ENCODE assay signal across 9 mouse cellular contexts in the genomic region with DNA sequence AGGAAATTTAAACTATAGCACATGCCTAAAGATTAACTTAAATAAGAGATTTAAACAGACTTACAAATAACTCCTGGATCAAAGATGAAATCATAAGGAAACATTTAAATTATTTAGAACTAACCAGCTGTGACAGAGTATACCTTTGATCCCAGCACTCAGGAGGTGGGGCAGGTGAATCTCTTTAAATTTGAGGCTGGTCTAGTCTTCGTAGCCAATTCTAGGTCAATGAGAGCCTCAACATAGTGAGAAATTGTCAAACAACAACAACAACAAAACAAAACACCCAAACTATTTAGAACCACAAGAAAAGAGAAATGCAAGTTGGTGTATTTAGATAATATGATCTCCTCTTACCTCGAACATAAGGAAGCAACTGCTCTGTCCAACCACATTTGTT. TPM values are rescaled to one million over a fixed set of nuclear protein-coding genes. Genes with fewer than 3 reads are reported as not detected.
DNase-seq lines count a peak whose midpoint lies in the region; ATAC-seq and TF ChIP-seq lines count a peak whose summit lies in the region.
"Had no signal": no experiment of that assay in that cellular context is flagged by ENCODE, and none has a peak within 500 bp of the region (broad histone marks: within the 10 kb centered on the region; RNA-seq: fewer than 3 reads in every experiment).

A gene (minus strand): TSS at position 101 of the 400 bp plus-strand sequence.

- no peak for TF ChIP-seq CTCF in intestine, postnatal 0 days (IDR thresholded peaks at IDR 0.05; ENCODE audit: low read depth)

- no peaks in the 10 kb centered on the region for H3K36me3 ChIP-seq in forebrain, embryonic 15.5 days
- no peaks in the 10 kb centered on the region for H3K36me3 ChIP-seq in forebrain, embryonic 12.5 days (replicated peaks)
- H3K36me3 ChIP-seq in midbrain, embryonic 12.5 days, result no peaks in the 10 kb centered on the region
- H3K36me3 ChIP-seq in midbrain, embryonic 10.5 days, result no peaks in the 10 kb centered on the region
- H3K36me3 ChIP-seq in intestine, postnatal 0 days (ENCODE audit: control insufficient read depth, insufficient read depth), result no peaks in the 10 kb centered on the region
- no peaks in the 10 kb centered on the region for H3K36me3 ChIP-seq in stomach, embryonic 14.5 days (ENCODE audit: control insufficient read depth, insufficient read depth, low read length)

- 92% methylated on average over 2 of the region's 2 CpGs for WGBS in forebrain, embryonic 15.5 days
- WGBS in forebrain, embryonic 12.5 days, result 92% methylated on average over 2 of the region's 2 CpGs
- 84% methylated on average over 2 of the region's 2 CpGs for WGBS in midbrain, embryonic 12.5 days
- 91% methylated on average over 2 of the region's 2 CpGs for WGBS in midbrain, embryonic 10.5 days
- 88% methylated on average over 2 of the region's 2 CpGs for WGBS in intestine, postnatal 0 days
- 86% methylated on average over 2 of the region's 2 CpGs for WGBS in stomach, embryonic 14.5 days

- no peaks in the 10 kb centered on the region for H3K9me3 ChIP-seq in forebrain, embryonic 15.5 days
- no peaks in the 10 kb centered on the region for H3K9me3 ChIP-seq in forebrain, embryonic 12.5 days
- no peaks in the 10 kb centered on the region for H3K9me3 ChIP-seq in midbrain, embryonic 12.5 days
- H3K9me3 ChIP-seq in midbrain, embryonic 10.5 days (replicated peaks), result no peaks in the 10 kb centered on the region
- no peaks in the 10 kb centered on the region for H3K9me3 ChIP-seq in intestine, postnatal 0 days (ENCODE audit: control insufficient read depth)
- no peaks in the 10 kb centered on the region; the same call in 1 of the 2 replicates for H3K9me3 ChIP-seq in stomach, embryonic 14.5 days (ENCODE audit: control insufficient read depth, low read depth, low read length)

- no peak within 1 kb of the TSS for H3K27ac ChIP-seq in forebrain, embryonic 15.5 days (replicated peaks)
- H3K27ac ChIP-seq in forebrain, embryonic 12.5 days, result no peak within 1 kb of the TSS
- no peak within 1 kb of the TSS for H3K27ac ChIP-seq in midbrain, embryonic 12.5 days (replicated peaks)
- no peak within 1 kb of the TSS for H3K27ac ChIP-seq in midbrain, embryonic 10.5 days (replicated peaks)
- H3K27ac ChIP-seq in intestine, postnatal 0 days (ENCODE audit: low read depth, low read length), result no peak within 1 kb of the TSS
- no peak within 1 kb of the TSS for H3K27ac ChIP-seq in stomach, embryonic 14.5 days (ENCODE audit: low read length)

- no peak within 1 kb of the TSS for H3K4me2 ChIP-seq in forebrain, embryonic 15.5 days (replicated peaks)
- H3K4me2 ChIP-seq in forebrain, embryonic 12.5 days, result no peak within 1 kb of the TSS
- no peak within 1 kb of the TSS for H3K4me2 ChIP-seq in midbrain, embryonic 12.5 days (replicated peaks)
- H3K4me2 ChIP-seq in intestine, postnatal 0 days (replicated peaks; ENCODE audit: low read depth), result no peak within 1 kb of the TSS
- H3K4me2 ChIP-seq in stomach, embryonic 14.5 days (replicated peaks; ENCODE audit: low read depth, low read length), result no peak within 1 kb of the TSS

- ATAC-seq in forebrain, embryonic 15.5 days (replicated peaks), result no peak
- ATAC-seq in forebrain, embryonic 12.5 days (ENCODE audit: low FRiP score), result no peak
- ATAC-seq in midbrain, embryonic 12.5 days (ENCODE audit: low FRiP score, low read depth), result no peak
- ATAC-seq in intestine, postnatal 0 days, result no peak
- no peak for ATAC-seq in stomach, embryonic 14.5 days (ENCODE audit: insufficient number of reproducible peaks, insufficient read depth, low FRiP score, low read depth)

- H3K4me1 ChIP-seq in forebrain, embryonic 15.5 days, result no peaks in the 10 kb centered on the region
- no peaks in the 10 kb centered on the region for H3K4me1 ChIP-seq in forebrain, embryonic 12.5 days
- H3K4me1 ChIP-seq in midbrain, embryonic 12.5 days, result no peaks in the 10 kb centered on the region
- no peaks in the 10 kb centered on the region for H3K4me1 ChIP-seq in midbrain, embryonic 10.5 days
- no peaks in the 10 kb centered on the region for H3K4me1 ChIP-seq in intestine, postnatal 0 days (replicated peaks; ENCODE audit: control insufficient read depth, insufficient read depth, low read length)
- no peaks in the 10 kb centered on the region for H3K4me1 ChIP-seq in stomach, embryonic 14.5 days (ENCODE audit: control insufficient read depth, insufficient read depth, low read length)

- H3K4me3 ChIP-seq in forebrain, embryonic 15.5 days, result no peak within 1 kb of the TSS
- no peak within 1 kb of the TSS for H3K4me3 ChIP-seq in forebrain, embryonic 12.5 days (replicated peaks)
- no peak within 1 kb of the TSS for H3K4me3 ChIP-seq in midbrain, embryonic 12.5 days
- H3K4me3 ChIP-seq in midbrain, embryonic 10.5 days, result no peak within 1 kb of the TSS
- no peak within 1 kb of the TSS for H3K4me3 ChIP-seq in intestine, postnatal 0 days (ENCODE audit: low read depth, low read length)
- no peak within 1 kb of the TSS for H3K4me3 ChIP-seq in stomach, embryonic 14.5 days (ENCODE audit: low read depth, low read length)

- no peaks in the 10 kb centered on the region for H3K27me3 ChIP-seq in forebrain, embryonic 15.5 days
- H3K27me3 ChIP-seq in forebrain, embryonic 12.5 days, result no peaks in the 10 kb centered on the region
- peaks cover 3% of the 10 kb centered on the region; the same call in 1 of the 2 replicates for H3K27me3 ChIP-seq in midbrain, embryonic 12.5 days
- H3K27me3 ChIP-seq in midbrain, embryonic 10.5 days (ENCODE audit: low read depth, poor library complexity, severe bottlenecking), result no peaks in the 10 kb centered on the region
- H3K27me3 ChIP-seq in intestine, postnatal 0 days (replicated peaks; ENCODE audit: control insufficient read depth, insufficient read depth, low read length), result no peaks in the 10 kb centered on the region
- H3K27me3 ChIP-seq in stomach, embryonic 14.5 days (ENCODE audit: control insufficient read depth, insufficient read depth, low read length), result no peaks in the 10 kb centered on the region

- no peak for DNase-seq in midbrain, embryonic 10.5 days (ENCODE audit: low spot score)
- no peak for DNase-seq in thymus, postnatal 14 days
- DNase-seq in cerebellum, adult 8-10 months, result no peak
- DNase-seq: B cell, adult 2 months had no signal

- H3K9ac ChIP-seq in forebrain, embryonic 15.5 days (replicated peaks), result no peak within 1 kb of the TSS
- H3K9ac ChIP-seq in forebrain, embryonic 12.5 days, result no peak within 1 kb of the TSS
- no peak within 1 kb of the TSS for H3K9ac ChIP-seq in midbrain, embryonic 12.5 days (replicated peaks)
- no peak within 1 kb of the TSS for H3K9ac ChIP-seq in intestine, postnatal 0 days (ENCODE audit: low read depth, low read length)
- no peak within 1 kb of the TSS for H3K9ac ChIP-seq in stomach, embryonic 14.5 days (replicated peaks; ENCODE audit: low read depth, low read length)

RNA-seq across cellular contexts. Expression of the gene that starts here (rescaled TPM):
- 12.6 and 14.2 TPM in 2 replicates for polyA plus RNA-seq in forebrain, embryonic 15.5 days (2015; fragmentation: Nextera tagmentation; extraction: Ambion mirVana)
- polyA plus RNA-seq in forebrain, embryonic 12.5 days (2016; fragmentation: Nextera tagmentation; extraction: Ambion mirVana), result 8.0 and 9.9 TPM in 2 replicates
- 10.7 and 11.0 TPM in 2 replicates for polyA plus RNA-seq in midbrain, embryonic 12.5 days (2016; fragmentation: Nextera tagmentation; extraction: Ambion mirVana)
- 5.5 and 7.1 TPM in 2 replicates for polyA plus RNA-seq in midbrain, embryonic 10.5 days (2016; fragmentation: Nextera tagmentation; extraction: Ambion mirVana)
- 204 and 209 TPM in 2 replicates for polyA plus RNA-seq in intestine, postnatal 0 days (2015; fragmentation: Nextera tagmentation; extraction: Ambion mirVana)
- 21.6 and 22.7 TPM in 2 replicates for polyA plus RNA-seq in stomach, embryonic 14.5 days (2014; fragmentation: Nextera tagmentation; extraction: Ambion mirVana)
